Mouse (Mus musculus) skeletal muscle tissue, adult 2 months (tissue): ENCODE data around the gene Crtc1.

ENCODE experiments used
- DNase-seq: peaks from one replicate; pipeline ENCODE4 v3.0.0-alpha.2; 2012; ENCODE audit warnings: low read depth, low spot score

Crtc1 gene

GRCm38 (mm10) chr8:70421349-70422104, 17.9 kb downstream of the Crtc1 start:
- DNase-seq = no peak

GRCm38 (mm10) chr8:70419879-70420643, 19.3 kb downstream of the Crtc1 start:
- DNase-seq = no peak

GRCm38 (mm10) chr8:70418954-70419353, 20.4 kb downstream of the Crtc1 start:
- DNase-seq = no peak

GRCm38 (mm10) chr8:70417914-70418313, 21.5 kb downstream of the Crtc1 start:
- no peak for DNase-seq

GRCm38 (mm10) chr8:70416941-70417340, 22.4 kb downstream of the Crtc1 start:
- DNase-seq = no peak

- DNase-seq = no peak
Observed at GRCm38 (mm10) chr8:70415540-70416451, 23.6 kb downstream of the Crtc1 start.

GRCm38 (mm10) chr8:70414310-70414946, 25.0 kb downstream of the Crtc1 start:
- no peak for DNase-seq

- no peak for DNase-seq
Observed at GRCm38 (mm10) chr8:70410281-70410680, 29.1 kb downstream of the Crtc1 start.

GRCm38 (mm10) chr8:70409455-70409871, 29.9 kb downstream of the Crtc1 start:
- no peak for DNase-seq

GRCm38 (mm10) chr8:70409019-70409418, 30.4 kb downstream of the Crtc1 start:
- DNase-seq = no peak

GRCm38 (mm10) chr8:70408301-70408700, 31.1 kb downstream of the Crtc1 start:
- DNase-seq = no peak

GRCm38 (mm10) chr8:70406427-70407069, 32.8 kb downstream of the Crtc1 start:
- DNase-seq = no peak

- no peak for DNase-seq
Observed at GRCm38 (mm10) chr8:70405189-70405588, 34.2 kb downstream of the Crtc1 start.

GRCm38 (mm10) chr8:70404212-70404611, 35.2 kb downstream of the Crtc1 start:
- DNase-seq = no peak

- DNase-seq = no peak
Observed at GRCm38 (mm10) chr8:70397611-70398563, 41.5 kb downstream of the Crtc1 start.

- DNase-seq = no peak
Observed at GRCm38 (mm10) chr8:70396184-70396583, 43.2 kb downstream of the Crtc1 start.

GRCm38 (mm10) chr8:70395649-70396048, 43.7 kb downstream of the Crtc1 start:
- DNase-seq = peak; percentile 88

GRCm38 (mm10) chr8:70394269-70394998, 44.9 kb downstream of the Crtc1 start:
- no peak for DNase-seq

- no peak for DNase-seq
Observed at GRCm38 (mm10) chr8:70393087-70393486, 46.3 kb downstream of the Crtc1 start.
